Mouse (Mus musculus) lung, postnatal 4 days (tissue): Measurements from ENCODE around the gene Ifi211.
A peak's percentile ranks its signal among the peaks of the same experiment; 100 is the strongest.
"Not testable (repeated sequence)": the region's sequence is repeated elsewhere in the genome, so short reads cannot be mapped to it uniquely, and the experiment has no call there.

Source experiments
- DNase-seq, 2 experiments: peaks; one replicate each; pipeline ENCODE4 v3.0.0; 2021

The Ifi211 gene

DNA sequence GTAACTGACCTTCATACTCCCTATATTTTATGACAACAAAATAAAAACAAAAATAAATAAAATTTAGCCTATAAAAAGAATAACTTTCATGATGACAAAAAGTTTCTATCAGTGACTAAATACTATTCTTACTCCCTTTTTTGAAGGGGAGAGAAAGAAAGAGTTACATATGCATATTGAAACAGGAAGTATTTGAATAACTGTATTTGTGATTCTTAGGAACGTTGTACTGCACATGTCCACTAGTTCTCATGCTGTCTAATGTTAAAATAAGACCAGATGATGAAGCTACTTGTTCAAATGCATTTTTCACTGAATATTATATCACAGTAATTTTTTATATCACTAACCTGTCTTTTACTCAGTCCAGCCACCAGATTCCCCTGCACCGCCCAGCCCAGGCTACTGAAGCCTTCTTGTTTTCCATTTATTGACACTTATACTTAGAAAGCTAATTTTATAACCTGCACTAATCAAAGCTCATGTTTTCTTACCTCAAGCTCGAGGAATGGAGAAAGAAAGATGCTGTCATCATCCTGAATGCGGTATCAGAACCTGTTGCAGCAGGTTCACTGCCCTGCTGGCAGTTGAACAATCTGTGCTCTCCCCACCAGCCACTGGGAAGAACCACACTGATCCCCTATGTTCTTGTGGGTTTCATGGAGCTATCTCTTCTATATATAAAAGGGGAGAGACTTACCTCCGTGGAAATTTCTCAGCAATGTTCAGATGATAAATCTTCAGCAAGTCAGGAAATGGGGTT is 33.4 kb downstream of the Ifi211 start:
- DNase-seq: not testable (repeated sequence)

DNA sequence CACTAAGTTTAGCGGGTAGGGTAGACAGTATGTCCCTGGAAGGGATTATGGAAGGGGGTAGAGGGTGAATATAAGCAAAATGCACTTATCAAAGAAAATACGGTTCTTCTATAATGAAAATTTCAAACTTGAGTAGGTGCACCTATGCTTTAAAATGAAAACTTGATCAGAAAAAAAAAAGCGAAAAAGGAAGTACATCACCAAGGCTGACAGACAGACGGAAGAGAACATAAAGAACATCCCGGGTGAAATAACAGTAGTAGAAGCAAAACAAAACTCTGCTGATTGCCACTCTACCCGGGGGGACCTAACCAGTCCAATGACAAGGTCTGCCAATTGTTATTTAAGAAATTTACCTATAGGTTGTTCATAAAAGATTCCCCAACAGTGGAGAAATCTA is 34.6 kb downstream of the Ifi211 start:
- not testable (repeated sequence) for DNase-seq

- not testable (repeated sequence) for DNase-seq
Observed at GRCm38 (mm10) chr1:173877125-173877524, 35.7 kb downstream of the Ifi211 start.

- DNase-seq: not testable (repeated sequence)
Observed at GRCm38 (mm10) chr1:173868586-173868985, 44.3 kb downstream of the Ifi211 start.

DNA sequence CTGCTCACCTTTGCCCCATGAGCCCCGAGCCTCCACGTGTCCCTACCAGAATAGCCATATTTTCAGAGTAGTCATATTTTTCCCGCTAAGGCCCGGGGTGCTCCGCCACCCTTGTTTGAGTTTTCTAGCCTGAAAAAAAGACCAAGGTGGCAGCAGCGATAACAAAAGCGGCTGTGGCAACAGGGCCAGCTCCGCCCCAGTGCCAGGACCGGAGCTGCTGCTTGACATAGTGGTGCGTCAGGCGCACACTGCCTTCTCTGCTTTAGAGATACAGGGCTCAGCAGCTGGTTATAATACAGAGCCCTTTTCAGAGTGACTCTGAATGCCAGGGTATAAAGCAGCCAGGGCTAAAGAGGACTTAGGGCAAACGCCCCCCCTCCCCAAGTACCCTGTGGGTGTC is 46.3 kb downstream of the Ifi211 start:
- DNase-seq: no peak

DNA sequence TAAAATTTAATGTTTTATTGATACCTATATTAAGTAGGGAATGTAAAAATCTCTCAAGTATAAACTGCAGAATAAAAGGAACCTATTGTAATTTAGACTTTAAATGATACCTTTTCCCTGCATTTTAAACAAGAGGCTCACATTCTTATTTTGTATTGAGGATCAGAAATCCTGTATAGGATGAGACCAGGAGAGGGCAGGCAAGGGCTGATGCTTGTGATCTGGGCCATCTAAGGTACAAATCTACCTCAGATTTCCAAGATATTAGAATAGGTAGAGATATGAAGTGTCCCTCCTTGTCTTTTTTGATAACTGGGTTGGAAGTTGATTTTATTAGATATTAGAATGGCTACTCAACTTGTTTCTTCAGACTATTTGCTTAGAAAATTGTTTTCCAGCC is 59.1 kb downstream of the Ifi211 start:
- DNase-seq: not testable (repeated sequence)

- DNase-seq: peak in 1 of 2 experiments; percentile 23
Observed at GRCm38 (mm10) chr1:173852853-173853252, 60.0 kb downstream of the Ifi211 start.
